Mouse (Mus musculus) retina, embryonic 14.5 days (tissue): ENCODE results near the gene Egfr.

ENCODE experiments used
- DNase-seq: peaks from one replicate; pipeline ENCODE4 v3.0.0-alpha.2; 2015; ENCODE audit warnings: low spot score

The Egfr gene

GRCm38 (mm10) chr11:16829468-16829867 lies 77.5 kb downstream of the Egfr start:
- no peak for DNase-seq

- DNase-seq, result no peak
These were observed 78.7 kb downstream of the Egfr start for GRCm38 (mm10) chr11:16830531-16831227.

GRCm38 (mm10) chr11:16831974-16832464 lies 80.0 kb downstream of the Egfr start:
- DNase-seq, result no peak

GRCm38 (mm10) chr11:16838772-16839171 lies 86.8 kb downstream of the Egfr start:
- no peak for DNase-seq

GRCm38 (mm10) chr11:16842924-16843323 lies 90.9 kb downstream of the Egfr start:
- no peak for DNase-seq

GRCm38 (mm10) chr11:16843889-16844568 lies 92.0 kb downstream of the Egfr start:
- DNase-seq, result no peak

- DNase-seq, result no peak
These were observed 96.9 kb downstream of the Egfr start for GRCm38 (mm10) chr11:16848881-16849280.

GRCm38 (mm10) chr11:16851361-16851760 lies 99.4 kb downstream of the Egfr start:
- DNase-seq, result no peak

GRCm38 (mm10) chr11:16854111-16854510 lies 102.1 kb downstream of the Egfr start:
- no peak for DNase-seq

- no peak for DNase-seq
These were observed 105.3 kb downstream of the Egfr start for GRCm38 (mm10) chr11:16857346-16857745.

GRCm38 (mm10) chr11:16861037-16861436 lies 109.0 kb downstream of the Egfr start:
- DNase-seq, result no peak

- DNase-seq, result no peak
These were observed 111.5 kb downstream of the Egfr start for GRCm38 (mm10) chr11:16863547-16863946.

GRCm38 (mm10) chr11:16864980-16865561 lies 113.1 kb downstream of the Egfr start:
- no peak for DNase-seq

- no peak for DNase-seq
These were observed 116.0 kb downstream of the Egfr start for GRCm38 (mm10) chr11:16868051-16868450.

- DNase-seq, result no peak
These were observed 117.5 kb downstream of the Egfr start for GRCm38 (mm10) chr11:16869506-16869905.

GRCm38 (mm10) chr11:16871120-16871519 lies 119.1 kb downstream of the Egfr start:
- peak; percentile 28 for DNase-seq

GRCm38 (mm10) chr11:16877676-16878378 lies 125.8 kb downstream of the Egfr start:
- DNase-seq, result no peak

GRCm38 (mm10) chr11:16881932-16882331 lies 129.9 kb downstream of the Egfr start:
- no peak for DNase-seq

GRCm38 (mm10) chr11:16886152-16886551 lies 134.1 kb downstream of the Egfr start:
- DNase-seq, result no peak

- DNase-seq, result no peak
These were observed 136.1 kb downstream of the Egfr start for GRCm38 (mm10) chr11:16888086-16888485.

GRCm38 (mm10) chr11:16895441-16896356 lies 143.7 kb downstream of the Egfr start:
- peak; percentile 36 for DNase-seq
